Mouse (Mus musculus) megakaryocyte, embryonic 14.5 days (primary cell): Measurements from ENCODE around the gene Mansc1.

Experiments
- FLI1 ChIP-seq: IDR thresholded peaks from 2 replicates; pipeline ENCODE4 v1.6.1; 2012; ENCODE audit warnings: low read length, inconsistent platforms, mixed read lengths
- GATA1 ChIP-seq: IDR thresholded peaks from 3 replicates; pipeline ENCODE4 v1.6.1; 2012; ENCODE audit warnings: mixed read lengths, low read length, inconsistent platforms, borderline replicate concordance

- TF ChIP-seq GATA1: no peak
- TF ChIP-seq FLI1: no peak
These were observed 11.3 kb downstream of the Mansc1 start for GRCm38 (mm10) chr6:134620846-134621551.
